ENCODE assay signal across 1 mouse cellular context in the genomic region with DNA sequence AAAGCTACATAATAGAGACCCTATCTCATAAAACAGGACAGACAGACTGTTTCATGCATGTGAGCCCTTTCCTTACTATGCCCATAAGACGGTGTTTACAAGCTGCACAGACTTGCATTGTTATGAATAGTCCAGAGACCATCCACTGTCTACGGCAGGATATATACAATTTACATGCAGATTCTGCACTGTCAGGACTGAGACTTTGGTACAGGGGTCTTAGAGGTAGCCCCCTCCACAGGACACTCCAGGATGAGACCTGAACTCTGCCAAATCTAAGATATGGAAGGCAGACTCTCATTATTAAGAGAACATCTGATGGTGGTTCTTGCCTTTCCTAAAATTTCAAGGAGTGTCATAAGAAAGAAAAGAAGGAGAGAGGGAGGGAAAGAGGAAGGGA.
TF ChIP-seq lines count a peak whose summit lies in the region.

No protein-coding gene starts in this region.

TF ChIP-seq in CH12.LX, 34 proteins besides CTCF, POLR2A, EP300 and RAD21 (continued from another document):
- TF ChIP-seq CHD2 (IDR thresholded peaks at IDR 0.05; ENCODE audit: low read length) (no peak), NELFE (IDR thresholded peaks at IDR 0.05; ENCODE audit: low read depth, low read length) (no peak), MXI1 (IDR thresholded peaks at IDR 0.05; ENCODE audit: low read depth, low read length) (no peak), SIN3A (IDR thresholded peaks at IDR 0.05; ENCODE audit: low read length) (no peak), ZMIZ1 (IDR thresholded peaks at IDR 0.05; ENCODE audit: low read depth, low read length) (no peak), TCF12 (IDR thresholded peaks at IDR 0.05; ENCODE audit: low read depth, low read length) (no peak), MAFK (IDR thresholded peaks at IDR 0.05; ENCODE audit: insufficient replicate concordance, low read length) (no peak)
